Mouse (Mus musculus) CD8-positive naive resting alpha-beta T cell, adult 2 months (primary cell): Measurements from ENCODE around the gene Slc6a11.

Experiments used
- DNase-seq, 2 experiments: peaks; one replicate each; pipeline ENCODE4 v3.0.0; 2022; ENCODE audit warnings: low read depth in 2 of 2, low spot score in 2 of 2

The Slc6a11 gene

DNA sequence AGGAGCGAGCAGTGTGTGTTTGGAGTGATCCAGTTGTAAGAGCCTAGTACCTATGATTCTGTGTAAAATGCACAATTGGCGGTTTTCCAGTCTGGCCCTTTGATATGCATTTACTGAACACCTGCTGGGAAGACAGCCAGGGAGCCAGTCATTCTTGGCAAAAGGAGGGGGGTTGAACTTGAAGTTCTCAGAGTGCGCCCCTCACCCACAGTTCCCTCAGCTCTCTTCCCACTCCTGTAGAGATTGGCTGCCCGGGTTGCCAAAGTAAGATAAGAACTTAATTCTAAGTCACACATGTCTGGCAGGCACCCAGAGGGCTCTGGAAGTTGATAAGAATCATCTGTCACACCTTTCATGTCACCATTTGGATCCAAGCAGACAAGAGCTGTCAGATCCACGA lies 133.4 kb downstream of the Slc6a11 start:
- no peak for DNase-seq

DNA sequence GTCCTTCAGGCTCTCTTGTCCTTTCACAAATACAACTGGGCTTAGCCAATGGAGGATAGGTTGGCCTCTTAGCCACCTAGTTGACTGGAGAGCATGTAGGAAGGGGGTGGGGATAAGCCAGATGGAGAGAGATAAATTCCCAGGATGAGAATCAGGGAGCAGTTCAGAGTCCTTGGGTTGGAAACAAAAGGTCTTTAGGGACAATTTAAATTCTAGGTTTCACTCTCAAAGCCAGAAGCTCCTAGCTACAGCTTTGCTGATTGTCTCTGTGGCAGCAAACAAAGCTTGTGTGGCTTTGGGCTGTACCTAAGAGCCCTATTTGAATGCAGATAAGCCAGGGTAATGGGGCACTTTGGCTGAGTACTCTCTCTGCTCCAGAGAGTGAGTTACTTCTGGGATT lies 135.2 kb downstream of the Slc6a11 start:
- DNase-seq: no peak

DNA sequence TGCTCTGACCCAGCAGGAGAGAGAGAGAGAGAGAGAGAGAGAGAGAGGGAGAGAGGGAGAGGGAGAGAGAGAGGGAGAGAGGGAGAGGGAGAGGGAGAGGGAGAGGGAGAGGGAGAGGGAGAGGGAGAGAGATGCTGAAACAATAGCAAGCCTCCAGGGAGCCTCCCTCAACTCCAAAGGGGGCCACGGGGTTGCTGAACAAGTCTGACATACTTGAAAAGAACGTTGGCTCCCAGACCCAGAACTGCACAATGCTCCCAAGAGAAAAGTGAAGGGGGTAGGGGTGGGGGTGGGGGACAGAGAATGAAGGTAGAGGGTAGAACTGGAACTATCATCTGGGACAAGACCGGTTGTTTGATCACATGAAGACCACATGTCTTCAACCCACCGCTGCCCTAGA lies 136.9 kb downstream of the Slc6a11 start:
- no peak for DNase-seq

DNA sequence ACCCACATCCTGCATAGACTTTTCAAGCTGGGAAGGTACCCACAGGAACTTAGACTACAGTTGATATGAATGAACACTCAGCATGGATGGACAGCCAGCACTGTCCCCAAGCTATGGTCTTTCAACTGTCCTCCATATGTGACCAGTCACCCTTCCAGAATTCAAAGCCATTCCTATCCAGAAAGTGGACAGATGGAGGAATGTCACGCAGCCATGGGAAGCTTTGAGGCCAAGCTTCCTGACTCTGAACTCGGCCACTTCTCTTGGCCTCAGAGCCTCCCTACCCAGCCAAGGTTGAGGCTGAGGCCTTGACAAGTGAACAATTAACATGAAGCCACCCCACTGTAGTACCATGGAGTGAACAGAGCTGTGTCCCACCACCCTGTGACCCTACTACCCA lies 138.5 kb downstream of the Slc6a11 start:
- DNase-seq: no peak

DNA sequence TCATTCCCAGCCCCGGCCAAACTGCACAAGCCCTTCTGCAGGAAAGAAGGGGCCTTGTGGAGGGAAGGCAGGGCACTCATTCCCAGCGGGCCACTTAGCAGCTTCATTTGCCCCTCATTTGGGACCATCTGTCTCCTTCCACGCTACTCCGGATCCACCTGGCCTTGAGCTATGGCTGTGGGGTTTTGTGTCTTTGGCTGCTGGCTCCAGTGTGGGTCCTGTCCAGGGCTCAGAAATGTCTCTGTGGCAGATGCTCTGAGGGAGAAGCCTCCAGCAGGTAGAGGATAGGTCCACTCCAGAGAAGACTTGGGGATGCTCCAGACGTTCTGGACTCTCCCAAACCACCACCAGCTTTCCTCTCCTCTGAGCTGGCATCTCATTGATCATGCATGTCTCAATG lies 139.8 kb downstream of the Slc6a11 start:
- no peak for DNase-seq

DNA sequence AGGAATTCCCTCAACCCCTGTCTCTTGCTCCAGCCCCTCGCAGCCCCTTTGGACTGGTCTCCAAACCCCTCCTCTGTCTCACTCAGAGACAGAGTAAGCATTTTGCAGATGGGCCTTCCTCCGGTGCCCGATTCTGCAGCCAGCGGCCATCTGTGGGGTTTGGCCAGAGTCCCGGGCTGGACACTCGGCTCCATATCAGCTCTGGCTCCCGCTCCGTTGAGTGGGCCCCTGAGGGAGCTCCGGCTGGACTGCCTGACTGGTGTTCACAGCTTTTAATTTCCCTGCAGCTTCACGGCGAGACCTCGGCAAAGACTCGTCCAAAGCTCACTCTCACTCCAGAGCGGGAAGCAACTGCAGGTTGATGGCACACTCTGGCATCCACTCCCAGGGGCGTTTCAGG lies 141.2 kb downstream of the Slc6a11 start:
- DNase-seq: no peak

DNA sequence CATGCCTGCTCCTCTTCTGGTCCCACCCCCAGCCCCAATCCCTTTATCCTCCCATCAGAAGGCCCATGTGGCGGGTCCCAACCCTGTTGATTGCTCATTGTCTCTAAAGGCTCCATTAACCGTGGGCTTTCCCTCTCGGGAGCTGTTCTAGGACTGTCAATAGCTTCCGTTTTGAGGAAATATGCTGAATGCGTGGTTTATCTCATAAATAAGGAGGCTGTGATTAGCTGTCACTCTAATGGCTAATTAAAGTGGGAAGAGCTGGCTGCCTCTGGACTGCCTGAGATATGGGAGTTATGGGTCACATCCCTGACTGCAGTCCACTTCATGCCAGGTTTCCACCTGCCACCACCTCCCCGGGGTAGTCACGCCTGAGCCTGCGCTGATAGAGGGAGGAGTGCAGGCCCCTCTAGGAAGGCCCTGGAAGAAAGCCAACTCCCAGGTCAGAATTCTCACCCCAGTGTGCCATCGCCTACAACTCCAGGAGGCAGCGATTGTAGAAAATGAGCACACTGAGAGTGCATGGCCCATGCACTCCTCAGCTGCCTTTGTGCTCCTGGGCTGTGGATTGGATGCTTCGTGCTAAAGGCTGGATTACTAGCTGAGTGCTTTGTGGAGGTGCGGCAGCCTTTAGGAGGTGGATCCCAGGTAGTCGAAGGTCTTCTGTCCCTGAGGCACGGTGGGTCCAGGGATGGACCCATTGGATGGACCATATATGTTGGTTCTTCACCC lies 143.1 kb downstream of the Slc6a11 start:
- DNase-seq: no peak

DNA sequence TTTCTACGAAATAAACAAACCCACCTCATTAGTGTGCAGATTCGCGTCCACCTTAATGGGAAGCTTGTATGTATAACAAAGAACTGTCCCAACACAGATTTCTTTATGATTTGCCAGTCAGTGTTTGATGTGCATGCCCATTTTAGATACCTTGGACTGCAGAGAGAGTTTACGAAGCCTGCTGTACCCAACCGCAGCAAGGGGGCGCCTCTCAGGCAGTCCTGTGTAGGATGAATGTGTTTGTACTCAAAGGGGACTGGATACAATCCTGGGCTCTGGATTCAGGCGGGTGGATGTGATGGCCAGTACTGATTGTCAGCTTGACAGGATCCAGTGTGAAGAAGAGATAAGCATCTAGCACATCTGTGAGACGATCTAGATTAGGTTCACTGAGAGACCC lies 144.8 kb downstream of the Slc6a11 start:
- DNase-seq: no peak

DNA sequence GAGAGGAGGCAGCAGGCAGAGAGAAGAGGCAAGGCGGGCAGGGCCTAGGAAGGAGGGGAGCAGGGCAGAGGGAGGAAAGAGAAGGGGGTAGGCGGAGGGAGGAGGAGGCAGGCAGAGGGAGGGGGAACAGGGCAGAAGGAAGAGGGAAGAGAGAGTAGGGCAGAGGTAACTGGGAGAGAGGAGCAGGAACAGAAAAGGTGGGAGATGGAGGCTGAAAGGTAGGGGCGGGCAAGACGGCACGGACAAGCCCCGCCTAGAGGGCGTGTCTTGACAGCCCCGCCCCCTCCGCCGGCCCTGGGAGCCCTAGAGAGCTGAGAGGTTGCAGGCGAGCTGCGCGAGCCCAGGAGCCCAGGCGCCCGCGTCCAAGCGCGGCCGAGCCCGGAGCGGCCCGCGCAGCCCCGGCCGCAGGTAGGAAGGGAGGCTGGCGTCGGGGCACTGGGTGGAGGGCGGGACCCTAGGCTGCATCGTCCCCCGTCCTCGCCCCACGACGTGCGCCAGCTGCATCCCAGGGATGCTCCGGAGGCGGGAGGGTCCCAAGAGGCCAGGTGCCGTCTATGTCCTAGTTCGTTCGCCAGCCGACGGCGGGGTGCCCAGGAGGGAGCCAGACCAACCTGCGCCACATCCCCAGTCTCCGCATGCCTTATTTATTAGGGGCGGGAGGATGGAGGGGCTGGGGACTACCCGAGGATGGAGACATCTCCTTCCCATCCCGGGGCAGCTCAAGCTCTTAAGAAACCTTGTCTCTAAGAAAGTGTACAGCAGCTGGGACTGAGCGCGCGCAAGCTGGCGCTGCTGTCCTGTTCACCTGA lies 151.6 kb downstream of the Slc6a11 start, which contains the start of gene Slc6a1:
TSS of gene Slc6a1 (plus strand) at position 167 of the 809 bp plus-strand sequence.
- no peak for DNase-seq

DNA sequence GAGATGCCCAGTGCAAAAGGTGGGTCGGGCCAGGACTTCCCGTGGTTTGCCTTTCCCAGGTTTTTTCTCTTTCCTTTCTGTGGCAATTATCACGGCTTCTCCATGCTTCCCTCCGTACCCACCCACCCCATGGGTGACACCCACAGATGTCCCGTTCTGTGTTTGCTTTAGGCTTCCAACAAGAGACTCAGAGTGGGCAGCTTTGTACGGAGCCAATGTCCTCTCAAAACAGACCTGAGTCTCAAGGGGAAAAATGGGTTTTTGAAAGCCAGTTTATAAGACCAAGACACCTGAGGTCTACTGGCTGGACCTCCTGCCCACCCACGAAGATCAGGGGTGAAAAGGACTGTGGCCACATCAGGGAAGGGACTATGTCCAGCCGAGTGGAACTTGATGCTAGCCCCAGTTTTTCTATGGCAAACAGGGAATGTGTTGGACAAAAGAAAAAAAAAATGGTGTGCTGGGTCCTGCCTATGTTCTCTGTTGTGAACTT lies 152.3 kb downstream of the Slc6a11 start:
- DNase-seq: no peak

DNA sequence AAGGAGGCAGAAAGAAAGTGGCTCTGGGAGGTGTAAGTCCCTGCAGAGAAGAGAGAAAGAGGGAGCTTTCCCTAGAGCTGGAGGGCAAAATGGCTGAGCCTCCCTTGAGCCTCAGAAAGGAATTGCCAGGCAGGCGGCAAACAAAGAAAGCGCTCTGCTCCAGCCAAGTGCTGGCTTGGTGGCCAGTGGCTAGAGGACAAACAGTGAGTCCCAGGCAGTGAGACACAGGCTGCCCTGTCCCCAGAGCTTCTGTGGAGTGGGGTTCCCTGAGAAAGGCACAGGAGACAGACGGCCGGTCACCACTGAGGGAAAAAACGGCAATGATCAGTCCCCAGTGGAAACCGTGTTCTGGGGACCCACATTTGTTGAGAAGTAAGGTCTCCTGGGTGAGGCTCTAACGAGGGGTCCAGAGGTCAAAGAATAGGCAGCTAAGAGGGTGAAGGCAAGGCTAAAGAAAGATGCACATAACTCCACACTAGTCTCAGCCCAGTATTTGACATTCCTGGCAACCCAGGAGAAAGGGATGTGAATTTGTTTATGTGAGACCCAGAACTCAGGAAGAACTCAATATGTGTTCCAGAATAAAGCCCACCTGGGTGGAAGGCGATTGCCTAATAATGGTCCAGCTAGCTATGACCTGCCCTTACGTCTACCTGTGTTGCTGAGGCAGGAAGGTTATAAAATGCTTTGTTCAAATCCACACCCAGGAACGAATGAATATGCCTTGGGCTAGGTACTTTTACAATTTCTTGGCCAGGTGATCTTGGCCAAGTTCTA lies 153.1 kb downstream of the Slc6a11 start:
- no peak for DNase-seq

DNA sequence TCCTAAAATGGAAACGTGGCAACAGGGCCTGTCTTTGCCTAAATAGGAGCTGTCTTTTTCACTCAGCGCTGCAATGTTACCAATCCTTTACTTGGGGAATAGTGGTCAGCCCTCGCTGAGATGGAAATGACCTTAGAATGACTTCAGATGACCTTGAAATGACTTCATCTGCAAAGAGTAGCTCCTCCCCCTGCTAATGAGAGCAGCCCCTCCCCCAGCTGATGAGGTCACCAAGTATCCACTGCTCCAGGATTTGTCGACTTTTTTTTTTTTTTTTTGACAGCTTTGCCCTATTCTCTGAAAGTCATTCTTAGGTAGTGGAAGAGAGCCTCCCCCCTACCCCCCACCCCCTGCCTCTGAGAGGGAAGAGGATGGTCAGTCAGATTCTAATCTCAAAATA lies 154.4 kb downstream of the Slc6a11 start:
- no peak for DNase-seq

DNA sequence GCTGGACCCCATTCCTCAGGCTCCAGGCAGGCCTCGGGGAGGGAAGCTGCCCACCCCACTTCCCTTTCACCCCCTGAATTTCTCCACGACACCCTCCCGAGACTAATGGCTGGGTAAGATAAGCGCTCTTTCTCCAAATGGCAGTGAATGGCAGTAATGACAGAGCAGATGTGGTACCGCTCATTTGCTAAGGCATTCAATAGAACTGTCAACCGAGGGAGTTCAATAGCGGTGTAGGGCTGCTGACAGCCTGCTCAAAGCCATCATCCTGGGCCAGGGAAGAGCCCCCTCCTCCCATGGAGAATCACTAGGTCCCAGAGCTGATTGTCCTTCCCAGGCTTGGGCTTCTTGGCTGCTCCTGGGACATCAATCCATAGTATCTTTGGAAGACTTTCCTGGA lies 158.1 kb downstream of the Slc6a11 start:
- no peak for DNase-seq

DNA sequence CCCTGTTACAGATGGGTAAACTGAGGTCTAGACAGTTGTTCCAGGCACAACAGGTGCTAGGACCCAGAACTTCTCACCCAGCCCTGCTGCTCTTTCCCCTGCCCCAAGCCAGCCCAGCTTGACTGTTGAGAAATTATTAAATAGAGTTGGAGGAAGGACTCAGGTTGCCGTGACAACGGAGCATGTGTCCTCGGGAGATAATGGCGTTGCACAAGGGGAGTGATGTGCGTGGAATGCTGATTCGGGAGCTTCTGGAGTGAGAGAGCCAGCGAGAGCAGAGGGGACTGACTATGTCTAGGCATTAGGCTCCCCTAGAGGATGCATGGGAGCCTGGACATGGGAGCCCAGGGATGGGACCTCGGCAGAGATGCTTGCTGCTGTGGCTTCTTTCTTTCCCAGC lies 159.1 kb downstream of the Slc6a11 start:
- DNase-seq: no peak

DNA sequence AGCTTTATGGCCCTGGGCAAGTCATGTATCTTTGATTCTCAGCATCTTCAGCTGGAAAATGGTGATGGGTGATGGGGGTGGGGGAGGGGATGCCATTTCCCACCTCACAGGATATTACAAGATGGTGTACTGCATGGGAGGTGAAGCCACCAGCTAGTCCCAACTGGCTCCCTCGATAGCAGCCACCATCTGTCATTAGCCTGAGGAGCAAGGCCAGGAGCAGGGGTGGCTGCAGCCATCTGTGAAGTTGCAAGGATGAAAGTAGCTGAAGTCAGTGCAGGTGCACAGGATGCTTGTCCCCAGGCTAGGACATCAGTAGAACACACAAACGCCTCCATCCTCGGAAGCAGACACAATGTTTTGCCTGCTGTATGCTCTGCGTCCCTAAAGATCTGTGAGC lies 159.9 kb downstream of the Slc6a11 start:
- no peak for DNase-seq

DNA sequence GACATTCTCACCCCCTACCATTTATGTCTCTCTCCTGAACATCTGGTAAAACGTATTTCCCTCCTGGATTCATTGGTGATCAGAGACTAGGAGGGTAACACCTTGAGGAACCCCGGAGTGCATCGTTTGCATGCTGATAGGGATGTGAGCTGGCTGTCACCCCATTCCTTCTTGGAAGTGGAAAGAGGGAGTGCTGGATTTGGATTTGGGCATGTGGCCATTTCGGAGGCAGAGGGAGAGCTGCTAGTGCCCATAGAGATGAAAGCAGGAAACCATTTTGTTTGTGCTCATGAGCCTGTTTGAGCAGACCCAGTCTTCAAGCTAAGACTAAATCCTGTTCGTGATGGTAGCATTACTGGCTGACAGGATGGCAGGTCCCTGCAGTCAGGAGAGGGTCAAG lies 160.4 kb downstream of the Slc6a11 start:
- no peak for DNase-seq

DNA sequence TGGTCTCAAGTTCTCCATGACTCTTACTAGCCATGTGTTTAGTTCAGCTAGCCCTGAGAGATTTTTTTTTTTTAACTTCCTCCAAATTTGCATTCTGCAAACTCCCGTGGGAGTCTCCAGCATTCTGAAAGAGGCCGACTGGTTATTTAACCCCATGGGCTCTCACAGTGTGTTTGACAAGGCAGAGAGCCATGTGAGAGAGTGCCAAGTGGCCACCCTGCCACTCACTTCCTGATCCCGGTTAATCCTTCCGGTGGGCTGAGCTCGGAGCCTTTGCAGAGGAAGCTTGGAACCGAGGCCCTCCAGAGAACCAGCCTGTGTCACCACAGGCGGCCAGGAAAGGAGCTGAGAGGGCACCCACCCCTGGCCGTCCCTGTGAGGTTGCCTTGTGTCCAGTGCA lies 162.5 kb downstream of the Slc6a11 start:
- no peak for DNase-seq

DNA sequence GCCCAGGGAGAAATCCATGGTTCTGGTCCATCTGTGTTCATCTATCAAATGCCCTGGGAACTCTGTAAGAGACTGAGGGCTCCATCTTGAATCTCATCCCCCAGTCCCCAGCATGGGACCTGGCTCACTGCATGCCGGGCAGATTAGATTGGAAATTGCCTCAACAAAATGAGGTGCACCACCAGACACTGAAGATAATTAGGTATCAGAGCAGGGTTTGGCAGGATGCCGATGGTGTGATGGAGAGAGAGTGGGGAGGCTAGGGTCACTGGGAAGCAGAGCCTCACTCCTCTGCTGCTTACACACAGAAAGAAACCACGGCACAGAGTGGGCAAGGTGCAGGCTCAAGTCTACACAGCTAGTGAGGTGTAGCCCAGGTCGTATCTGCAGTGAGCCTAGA lies 164.0 kb downstream of the Slc6a11 start:
- no peak for DNase-seq

DNA sequence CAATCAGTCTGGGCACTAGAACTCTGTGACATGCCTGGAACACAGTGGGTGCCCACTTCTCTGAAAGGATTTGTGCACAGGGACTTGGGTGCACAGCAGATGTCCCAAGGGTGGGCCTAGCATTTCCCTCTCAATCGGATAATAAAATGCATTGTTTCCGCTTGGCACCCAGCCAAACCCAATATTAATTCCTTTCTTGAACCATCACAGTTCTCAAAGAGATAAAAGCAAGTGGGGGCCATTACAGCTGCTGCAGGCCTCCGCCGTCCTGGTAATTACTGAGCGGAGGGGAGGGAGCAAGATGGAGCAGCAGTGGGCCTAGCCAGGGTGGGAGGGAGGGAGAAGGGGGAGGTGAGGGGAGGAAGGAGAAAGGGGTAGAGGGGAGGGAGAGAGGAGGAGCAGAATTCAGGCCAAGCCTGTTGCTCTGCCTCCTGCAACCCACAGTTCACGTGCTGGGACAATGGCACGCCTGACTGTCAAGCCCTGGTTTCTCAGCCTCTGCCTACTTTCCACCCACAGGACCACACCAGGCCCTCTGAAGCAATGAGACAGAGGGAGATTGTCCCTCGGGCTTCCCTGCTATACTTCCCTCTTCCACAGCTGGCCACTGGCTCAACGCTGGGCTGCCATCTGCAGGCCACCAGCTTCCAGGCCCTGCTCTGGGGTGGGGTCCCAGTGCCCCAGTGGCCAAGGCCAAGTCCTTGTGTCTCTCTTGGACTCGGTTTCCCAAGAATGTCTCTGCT lies 166.4 kb downstream of the Slc6a11 start:
- no peak for DNase-seq
